Mouse (Mus musculus): ENCODE data around the gene Ubash3a. TPM values are rescaled to one million over a fixed set of nuclear protein-coding genes. Genes with fewer than 3 reads are reported as not detected.

Ubash3a gene
- polyA plus RNA-seq, 1 experiment from 2014 or later: 0.34 TPM

DNA sequence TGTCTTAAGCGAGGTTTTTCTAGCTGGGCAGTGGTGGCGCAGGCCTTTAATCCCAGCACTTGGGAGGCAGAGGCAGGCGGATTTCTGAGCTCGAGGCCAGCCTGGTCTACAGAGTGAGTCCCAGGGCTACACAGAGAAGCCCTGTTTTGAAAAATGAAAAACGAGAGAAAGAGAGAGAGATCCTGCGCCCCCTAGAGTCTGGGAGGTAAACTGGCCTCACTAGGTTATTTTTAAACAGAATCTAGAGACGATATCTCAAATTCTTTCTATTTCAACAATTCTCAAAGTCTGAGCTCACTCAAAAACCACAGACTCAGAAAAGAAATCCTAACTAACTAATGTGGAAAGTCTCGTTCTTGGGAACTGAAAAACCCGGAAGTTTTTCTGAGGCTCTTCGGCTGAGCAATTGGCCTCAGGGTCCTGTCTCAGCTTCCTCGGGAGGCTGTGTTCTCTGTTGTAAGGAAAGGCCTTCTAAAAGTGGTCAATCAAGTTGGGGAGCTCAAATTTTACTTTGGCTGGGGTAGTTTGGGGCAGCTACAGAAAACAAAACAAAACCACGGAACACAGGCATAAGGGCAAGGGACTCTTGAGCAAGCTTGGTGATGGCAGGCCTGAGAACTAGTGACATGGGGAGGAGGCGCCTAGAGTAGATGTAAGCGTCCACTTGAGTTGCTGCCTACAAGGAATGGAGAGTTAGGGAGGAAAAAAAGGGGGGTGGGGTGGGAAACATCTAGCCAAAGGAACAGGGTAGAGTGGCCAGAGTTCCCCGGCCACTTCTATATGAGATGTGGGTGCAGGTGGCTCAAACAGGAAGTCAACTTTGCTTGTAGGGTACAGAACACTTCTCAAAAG is 86.9 kb downstream of the Ubash3a start:
- Histone ChIP-seq H3K9me3 (no peaks in the 10 kb centered on the region), H3K27me3 (replicated peaks; ENCODE audit: low read depth, poor library complexity, severe bottlenecking) (peaks cover 42% of the 10 kb centered on the region), H3K4me3 (peak overlapping the region; percentile 73; the same call in 1 of the 2 replicates), H3K36me3 (replicated peaks) (no peaks in the 10 kb centered on the region), H3K4me1 (peaks cover 30% of the 10 kb centered on the region), H3K27ac (replicated peaks) (no peak overlapping the region)
- 82% methylated on average over 15 of the region's 15 CpGs for WGBS
- DNase-seq (ENCODE audit: low spot score): no peak

DNA sequence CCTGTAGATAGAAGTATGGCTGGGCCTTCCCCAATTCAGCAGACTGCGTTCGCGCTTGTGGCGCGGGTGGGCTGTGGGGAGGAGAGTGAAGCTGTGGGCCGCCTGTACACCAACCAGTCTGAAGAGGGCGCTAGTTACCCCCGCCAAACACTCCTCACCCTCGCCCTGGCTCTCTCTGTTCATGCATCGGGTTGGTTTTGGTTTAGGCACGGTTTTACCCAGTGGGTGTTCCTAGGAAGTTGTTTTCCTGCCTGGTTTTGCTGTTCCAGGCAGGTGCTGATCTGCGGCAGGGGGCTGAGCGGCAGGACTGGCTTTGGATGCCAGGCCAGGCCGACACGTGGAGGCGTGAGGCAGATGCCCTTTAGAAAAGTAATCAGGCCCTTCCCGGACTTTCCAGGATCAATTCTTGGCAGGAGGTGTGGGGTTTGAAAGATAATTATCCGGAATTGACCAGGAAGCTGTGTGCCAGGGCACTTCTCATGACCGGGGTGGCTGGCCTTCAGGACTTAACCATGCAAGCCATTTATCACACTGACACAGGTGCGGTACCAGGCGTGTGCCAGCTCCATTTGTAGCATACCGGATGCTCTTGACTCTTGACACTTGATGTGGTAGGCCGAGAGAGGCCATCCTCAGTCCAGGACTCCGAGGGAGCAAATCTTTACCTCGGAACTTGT is 87.7 kb downstream of the Ubash3a start:
- no peaks in the 10 kb centered on the region for H3K9me3 ChIP-seq
- peak overlapping the region; percentile 73 for H3K4me3 ChIP-seq
- H3K36me3 ChIP-seq (replicated peaks): no peaks in the 10 kb centered on the region
- 20% methylated on average over 25 of the region's 25 CpGs for WGBS
- peaks cover 30% of the 10 kb centered on the region for H3K4me1 ChIP-seq
- H3K27ac ChIP-seq (replicated peaks): peak overlapping the region; percentile 80; the same call in 1 of the 2 replicates
- peaks cover 42% of the 10 kb centered on the region for H3K27me3 ChIP-seq (replicated peaks; ENCODE audit: low read depth, poor library complexity, severe bottlenecking)
- DNase-seq (ENCODE audit: low spot score): peak; percentile 49

DNA sequence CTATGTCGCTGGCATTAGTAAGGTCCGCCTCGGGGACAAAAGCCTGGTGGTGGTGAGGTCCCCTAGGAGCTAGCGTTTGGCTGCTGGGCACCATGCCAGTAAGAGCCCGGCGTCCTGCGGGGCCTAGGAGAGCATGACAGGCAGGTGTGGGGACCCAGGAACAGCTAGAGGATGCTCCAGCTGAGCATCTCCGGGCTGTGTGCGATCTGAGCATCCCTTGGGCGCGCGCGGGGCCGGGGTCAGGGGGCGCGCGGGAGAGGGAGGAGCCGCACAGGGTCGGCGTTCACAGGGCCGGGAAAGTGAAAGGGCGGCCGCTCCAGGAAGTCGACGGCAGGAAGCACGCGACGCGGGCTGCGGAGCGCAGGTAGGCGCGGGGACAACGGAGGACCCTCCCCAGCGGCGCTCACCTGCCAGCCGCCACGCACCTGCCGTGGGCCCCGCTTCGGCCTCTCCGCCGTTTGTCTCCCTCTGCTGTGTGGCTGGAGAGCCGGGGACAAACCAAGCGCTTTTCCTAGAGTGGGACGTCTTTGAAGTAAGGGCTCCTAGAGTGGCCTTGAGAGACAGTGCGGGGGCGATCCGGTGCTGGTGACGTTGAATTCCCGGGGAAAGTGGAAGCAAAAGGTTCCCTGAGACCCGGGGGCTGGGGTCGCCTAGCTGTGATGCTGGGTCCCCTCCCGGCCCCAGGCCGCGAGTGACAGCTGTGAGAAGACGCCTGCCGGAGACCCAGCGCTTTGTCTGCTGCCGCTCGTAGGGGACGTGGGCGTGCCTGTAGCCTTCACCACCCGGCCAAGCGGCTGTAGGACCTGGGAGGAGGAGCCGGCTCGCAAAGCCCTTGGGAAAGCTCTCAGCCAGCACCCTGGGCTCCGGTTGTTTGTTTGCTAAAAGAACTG is 88.5 kb downstream of the Ubash3a start:
- Histone ChIP-seq H3K9me3 (no peaks in the 10 kb centered on the region), H3K4me3 (peak overlapping the region; percentile 73), H3K36me3 (replicated peaks) (no peaks in the 10 kb centered on the region), H3K27ac (replicated peaks) (peak overlapping the region; percentile 80), H3K4me1 (peaks cover 30% of the 10 kb centered on the region), H3K27me3 (replicated peaks; ENCODE audit: low read depth, poor library complexity, severe bottlenecking) (peaks cover 42% of the 10 kb centered on the region)
- DNase-seq (ENCODE audit: low spot score): peak; percentile 78
- WGBS: under 1% methylated on average over 68 of the region's 68 CpGs

Other genes with a start within 250 kb of the Ubash3a start
- gene Abcg1, start 150.2 kb upstream of the Ubash3a start, polyA plus RNA-seq (2016; fragmentation: Nextera tagmentation; extraction: Ambion mirVana): 8.2 and 10.1 TPM in 2 replicates
- not detected in 2 replicates for gene Tff3, start 78.2 kb upstream of the Ubash3a start, polyA plus RNA-seq (2016; fragmentation: Nextera tagmentation; extraction: Ambion mirVana)
- not detected in 2 replicates for gene Tff2, start 63.6 kb upstream of the Ubash3a start, polyA plus RNA-seq (2016; fragmentation: Nextera tagmentation; extraction: Ambion mirVana)
- gene Tff1, start 42.6 kb upstream of the Ubash3a start, polyA plus RNA-seq (2016; fragmentation: Nextera tagmentation; extraction: Ambion mirVana): not detected in 2 replicates
- gene Tmprss3, start 8.9 kb upstream of the Ubash3a start, polyA plus RNA-seq (2016; fragmentation: Nextera tagmentation; extraction: Ambion mirVana): 0.05 TPM in 1 of 2 replicates, not detected in the other
- 1.8 and 2.1 TPM in 2 replicates for gene Rsph1, start 69.5 kb downstream of the Ubash3a start, polyA plus RNA-seq (2016; fragmentation: Nextera tagmentation; extraction: Ambion mirVana)
- gene Slc37a1, start 78.9 kb downstream of the Ubash3a start, polyA plus RNA-seq (2016; fragmentation: Nextera tagmentation; extraction: Ambion mirVana): 5.3 and 7.7 TPM in 2 replicates
- gene Pde9a, start 178.3 kb downstream of the Ubash3a start, polyA plus RNA-seq (2016; fragmentation: Nextera tagmentation; extraction: Ambion mirVana): 16.9 and 18.9 TPM in 2 replicates

All from embryonic facial prominence, embryonic 10.5 days (tissue).